Mouse (Mus musculus): ENCODE measurements around the gene Wdr63. TPM values are rescaled to one million over a fixed set of nuclear protein-coding genes. Genes with fewer than 3 reads are reported as not detected.

Gene Wdr63
- under 1 TPM in 1 of 2 experiments, not detected in 1; 0.08 TPM for polyA plus RNA-seq (2012; fragmentation: generic; extraction: Trizol)

GRCm38 (mm10) chr3:146107921-146108571, at the start of gene Wdr63:
TSS of gene Wdr63 (minus strand) at chr3:146108130.

DNA sequence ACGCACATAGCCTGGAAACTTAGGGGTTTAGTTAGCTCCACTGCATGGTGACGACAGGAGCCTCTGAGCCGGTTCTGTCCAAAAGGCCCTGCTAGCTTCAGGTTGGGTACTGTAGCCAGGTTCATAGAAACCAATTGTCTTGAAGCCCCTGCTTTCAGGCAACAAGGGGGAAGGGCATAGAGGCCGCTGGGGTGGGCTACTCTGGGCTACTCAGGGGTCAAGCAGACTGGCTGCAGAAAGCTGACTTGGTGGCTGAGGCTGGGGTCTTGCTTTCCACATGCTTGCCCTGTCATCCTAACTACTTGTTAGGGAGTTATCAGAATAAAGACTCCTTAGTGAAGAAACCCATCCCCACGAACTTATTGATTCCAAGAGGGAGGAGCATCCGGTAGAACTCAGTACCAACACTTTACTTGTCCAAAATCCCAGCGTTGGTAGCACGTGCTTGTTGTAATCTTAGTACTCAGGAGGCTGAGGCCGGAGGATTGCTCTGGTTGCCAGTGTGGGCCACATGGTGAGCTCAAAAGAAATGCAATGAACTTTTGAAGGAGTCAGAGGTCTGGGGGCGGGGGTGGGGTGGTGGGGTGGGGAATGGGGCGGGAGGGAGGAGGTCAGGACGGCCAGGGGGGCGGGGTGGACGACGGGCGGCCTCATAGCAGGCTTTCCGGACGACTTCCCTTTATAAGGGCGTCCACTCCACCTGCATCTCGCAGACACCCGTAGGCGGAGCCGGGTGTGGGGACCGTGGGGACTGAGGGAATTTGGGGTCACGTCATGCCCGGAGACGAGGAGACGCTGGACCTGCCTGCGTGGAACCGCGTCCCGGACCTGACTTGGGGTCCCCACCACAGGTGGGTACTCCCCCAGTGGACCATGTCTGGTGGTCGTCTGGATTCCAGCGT, 41.5 kb upstream of the Wdr63 start, which contains the start of gene Mcoln2:
Mcoln2 (plus strand) TSS at position 678 of the 902 bp plus-strand sequence.

GRCm38 (mm10) chr3:146117258-146117996, 9.5 kb upstream of the Wdr63 start, which contains the start of gene Mcoln3:
TSS of gene Mcoln3 (plus strand) at chr3:146117450.

Other genes with a start within 250 kb of the Wdr63 start
- gene Bcl10, start 185.3 kb downstream of the Wdr63 start, polyA plus RNA-seq (2012; fragmentation: generic; extraction: Trizol) = 10 to 100 TPM in 1 of 2 experiments, 1 to 10 TPM in 1; 7.0 to 24.2 TPM
- 10 to 100 TPM in 1 of 2 experiments, 1 to 10 TPM in 1; 7.0 to 19.6 TPM for gene 2410004B18Rik, start 170.1 kb downstream of the Wdr63 start, polyA plus RNA-seq (2012; fragmentation: generic; extraction: Trizol)
- under 1 TPM; 0.09 to 0.76 TPM for gene Syde2, start 120.3 kb downstream of the Wdr63 start, polyA plus RNA-seq (2012; fragmentation: generic; extraction: Trizol)
- under 1 TPM in 1 of 2 experiments, not detected in 1; 0.08 TPM for gene Mcoln3, start 9.3 kb upstream of the Wdr63 start, polyA plus RNA-seq (2012; fragmentation: generic; extraction: Trizol)
- not detected for gene Mcoln2, start 41.7 kb upstream of the Wdr63 start, polyA plus RNA-seq (2012; fragmentation: generic; extraction: Trizol)
- gene Lpar3, start 112.8 kb upstream of the Wdr63 start, polyA plus RNA-seq (2012; fragmentation: generic; extraction: Trizol) = not detected